Mouse (Mus musculus) intestine, embryonic 16.5 days (tissue): ENCODE measurements around the gene Tap1. TPM values are rescaled to one million over a fixed set of nuclear protein-coding genes. Genes with fewer than 3 reads are reported as not detected.

Experiments
- ATAC-seq: fragments of 200-750 bp; cut with Nextera tagmentation; 2 replicates; pipeline ENCODE4 v1.8.0; 2017; ENCODE audit warnings: moderate TSS enrichment, moderate library complexity
- H3K27ac ChIP-seq: fragments of 300-500 bp; sonication (generic); 2 replicates; pipeline ENCODE4 v1.5.1; 2014; ENCODE audit warnings: mild to moderate bottlenecking, low read length
- H3K27me3 ChIP-seq: fragments of 300-500 bp; sonication (generic); replicated peaks from 2 replicates; pipeline ENCODE4 v1.6.1; 2014; ENCODE audit warnings: low read length, control low read depth, mixed read lengths; ENCODE audit not compliant: control insufficient read depth, insufficient read depth
- H3K36me3 ChIP-seq: fragments of 300-500 bp; sonication (generic); 2 replicates; pipeline ENCODE4 v1.6.1; 2014; ENCODE audit warnings: low read length, control low read depth; ENCODE audit not compliant: control insufficient read depth, insufficient read depth
- H3K4me1 ChIP-seq: fragments of 300-500 bp; sonication (generic); 2 replicates; pipeline ENCODE4 v1.6.1; 2014; ENCODE audit warnings: low read length, control low read depth, mixed read lengths; ENCODE audit not compliant: control insufficient read depth, insufficient read depth
- H3K4me2 ChIP-seq: fragments of 300-500 bp; sonication (generic); 2 replicates; pipeline ENCODE4 v1.6.1; 2014; ENCODE audit warnings: low read depth, low read length, control low read depth
- H3K4me3 ChIP-seq: fragments of 300-500 bp; sonication (generic); 2 replicates; pipeline ENCODE4 v1.5.1; 2014; ENCODE audit warnings: mild to moderate bottlenecking, low read length
- H3K9ac ChIP-seq: fragments of 300-500 bp; sonication (generic); 2 replicates; pipeline ENCODE4 v1.6.1; 2014; ENCODE audit warnings: low read depth, low read length
- H3K9me3 ChIP-seq: fragments of 300-500 bp; sonication (generic); 2 replicates; pipeline ENCODE4 v1.6.1; 2016; ENCODE audit warnings: low read length, control low read depth; ENCODE audit not compliant: control insufficient read depth
- WGBS: fragments of 180-500 bp; shearing (Covaris S2); extraction: QIAGEN DNeasy Blood & Tissue Kit; methylation state at CpG from one replicate; pipeline ENCODE4 v1.1.7; 2014; 5-methylcytosine and 5-hydroxymethylcytosine counted together
- polyA plus RNA-seq: library from polyadenylated mRNA; unstranded; fragments of >200 nt; fragmentation: Nextera tagmentation; extraction: Ambion mirVana; gene quantifications from 2 replicates; pipeline ENCODE4 v1.2.1, GENCODE M21; 2015

Gene Tap1
- polyA plus RNA-seq, 1 experiment from 2014 or later: 8.5 TPM

DNA sequence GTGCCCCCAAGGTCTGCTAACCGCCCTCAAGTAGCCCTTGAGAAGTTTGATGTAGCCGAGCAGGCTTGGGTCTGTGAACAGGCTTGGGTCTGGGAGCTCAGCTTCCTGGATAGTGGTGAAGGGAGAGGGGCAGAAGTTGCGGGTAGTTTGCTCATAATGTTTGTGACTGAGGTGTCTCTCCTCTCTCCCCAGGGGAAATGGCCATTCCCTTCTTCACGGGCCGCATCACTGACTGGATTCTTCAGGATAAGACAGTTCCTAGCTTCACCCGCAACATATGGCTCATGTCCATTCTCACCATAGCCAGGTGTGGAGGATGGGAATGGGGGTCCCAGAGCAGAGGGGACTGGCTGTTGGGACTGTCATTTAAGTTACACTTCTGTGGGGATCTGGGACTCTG is 1.6 kb downstream of the Tap1 start:
- H3K9me3 ChIP-seq: no peaks in the 10 kb centered on the region
- ATAC-seq: no peak
- H3K4me3 ChIP-seq: no peak overlapping the region
- no peaks in the 10 kb centered on the region; the same call in 1 of the 2 replicates for H3K27me3 ChIP-seq
- H3K9ac ChIP-seq: no peak overlapping the region
- no peaks in the 10 kb centered on the region for H3K36me3 ChIP-seq
- WGBS: 79% methylated on average over 6 of the region's 6 CpGs
- H3K27ac ChIP-seq: no peak overlapping the region
- no peak overlapping the region for H3K4me2 ChIP-seq
- peaks cover 13% of the 10 kb centered on the region for H3K4me1 ChIP-seq

DNA sequence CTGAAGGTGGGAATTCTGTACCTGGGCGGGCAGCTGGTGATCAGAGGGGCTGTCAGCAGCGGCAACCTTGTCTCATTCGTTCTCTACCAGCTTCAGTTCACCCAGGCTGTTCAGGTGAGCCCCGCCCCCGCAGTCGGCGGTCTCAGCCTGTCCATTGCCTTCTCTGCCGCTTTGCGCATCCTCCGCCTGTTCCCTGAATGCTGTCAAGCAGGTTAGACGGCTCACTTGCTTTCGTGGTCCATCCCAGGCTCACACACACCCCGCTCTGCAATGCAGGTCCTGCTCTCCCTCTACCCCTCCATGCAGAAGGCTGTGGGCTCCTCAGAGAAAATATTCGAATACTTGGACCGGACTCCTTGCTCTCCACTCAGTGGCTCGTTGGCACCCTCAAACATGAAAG is 5.5 kb downstream of the Tap1 start:
- Histone ChIP-seq H3K27me3 (peaks cover 13% of the 10 kb centered on the region), H3K36me3 (no peaks in the 10 kb centered on the region), H3K4me1 (peaks cover 8% of the 10 kb centered on the region; the same call in 1 of the 2 replicates), H3K9me3 (no peaks in the 10 kb centered on the region), H3K4me3 (no peak overlapping the region), H3K9ac (no peak overlapping the region), H3K4me2 (no peak overlapping the region), H3K27ac (no peak overlapping the region)
- peak; percentile 22; the same call in 1 of the 2 replicates for ATAC-seq
- 21% methylated on average over 16 of the region's 16 CpGs for WGBS

DNA sequence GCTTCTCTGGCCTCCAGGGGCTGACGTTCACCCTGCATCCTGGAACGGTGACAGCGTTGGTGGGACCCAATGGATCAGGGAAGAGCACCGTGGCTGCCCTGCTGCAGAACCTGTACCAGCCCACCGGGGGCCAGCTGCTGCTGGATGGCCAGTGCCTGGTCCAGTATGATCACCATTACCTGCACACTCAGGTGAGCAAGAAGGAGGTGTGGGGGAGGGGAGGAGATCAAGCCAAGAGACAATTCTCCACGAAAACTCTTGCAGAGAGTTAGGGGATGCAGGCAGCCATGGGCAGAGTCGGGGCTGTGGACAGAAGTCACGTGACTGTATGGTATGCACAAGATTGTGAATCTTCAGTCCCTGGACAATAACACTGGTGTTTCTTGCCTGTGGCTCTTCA is 6.1 kb downstream of the Tap1 start:
- Histone ChIP-seq H3K4me2 (no peak overlapping the region), H3K27me3 (peaks cover 15% of the 10 kb centered on the region), H3K9me3 (no peaks in the 10 kb centered on the region), H3K4me3 (no peak overlapping the region), H3K27ac (no peak overlapping the region), H3K9ac (no peak overlapping the region), H3K4me1 (peaks cover 5% of the 10 kb centered on the region; the same call in 1 of the 2 replicates), H3K36me3 (no peaks in the 10 kb centered on the region)
- WGBS: 52% methylated on average over 8 of the region's 8 CpGs
- ATAC-seq: no peak

DNA sequence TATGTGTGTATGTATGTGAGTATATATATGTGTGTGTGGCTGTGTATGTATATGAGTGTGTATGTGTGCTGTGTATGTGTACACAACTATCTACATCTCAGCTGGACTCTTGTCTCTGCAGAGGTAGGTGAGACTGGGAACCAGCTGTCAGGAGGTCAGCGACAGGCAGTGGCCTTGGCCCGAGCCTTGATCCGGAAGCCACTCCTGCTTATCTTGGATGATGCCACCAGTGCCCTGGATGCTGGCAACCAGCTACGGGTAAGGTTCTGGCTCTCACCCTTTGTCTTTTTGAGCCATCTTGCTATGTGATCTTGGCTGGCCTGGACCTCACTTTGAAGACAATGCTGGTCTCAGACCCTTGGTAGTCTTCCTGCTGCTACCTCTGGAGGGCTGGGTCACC is 7.4 kb downstream of the Tap1 start:
- WGBS: 91% methylated on average over 4 of the region's 4 CpGs
- H3K27me3 ChIP-seq: peaks cover 18% of the 10 kb centered on the region
- H3K4me3 ChIP-seq: no peak overlapping the region
- ATAC-seq: no peak
- no peak overlapping the region for H3K4me2 ChIP-seq
- H3K9me3 ChIP-seq: no peaks in the 10 kb centered on the region
- peaks cover 5% of the 10 kb centered on the region; the same call in 1 of the 2 replicates for H3K4me1 ChIP-seq
- H3K36me3 ChIP-seq: no peaks in the 10 kb centered on the region
- no peak overlapping the region for H3K27ac ChIP-seq
- no peak overlapping the region for H3K9ac ChIP-seq

DNA sequence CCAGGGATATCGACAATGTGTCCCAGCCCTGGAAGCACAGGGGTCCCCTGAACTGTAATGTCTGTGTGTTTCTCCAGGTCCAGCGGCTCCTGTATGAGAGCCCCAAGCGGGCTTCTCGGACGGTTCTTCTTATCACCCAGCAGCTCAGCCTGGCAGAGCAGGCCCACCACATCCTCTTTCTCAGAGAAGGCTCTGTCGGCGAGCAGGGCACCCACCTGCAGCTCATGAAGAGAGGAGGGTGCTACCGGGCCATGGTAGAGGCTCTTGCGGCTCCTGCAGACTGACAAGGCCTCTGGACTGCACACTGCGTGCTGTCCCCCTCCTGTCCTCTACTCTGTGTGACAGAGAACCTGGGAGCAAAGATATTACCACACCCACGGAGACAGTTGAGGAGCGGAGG is 9.1 kb downstream of the Tap1 start:
- Histone ChIP-seq H3K4me3 (no peak overlapping the region), H3K36me3 (no peaks in the 10 kb centered on the region), H3K27ac (no peak overlapping the region), H3K9ac (no peak overlapping the region), H3K4me1 (peaks cover 5% of the 10 kb centered on the region; the same call in 1 of the 2 replicates), H3K27me3 (peaks cover 18% of the 10 kb centered on the region), H3K4me2 (no peak overlapping the region), H3K9me3 (peaks cover 3% of the 10 kb centered on the region; the same call in 1 of the 2 replicates)
- ATAC-seq: no peak
- WGBS: 44% methylated on average over 12 of the region's 12 CpGs

DNA sequence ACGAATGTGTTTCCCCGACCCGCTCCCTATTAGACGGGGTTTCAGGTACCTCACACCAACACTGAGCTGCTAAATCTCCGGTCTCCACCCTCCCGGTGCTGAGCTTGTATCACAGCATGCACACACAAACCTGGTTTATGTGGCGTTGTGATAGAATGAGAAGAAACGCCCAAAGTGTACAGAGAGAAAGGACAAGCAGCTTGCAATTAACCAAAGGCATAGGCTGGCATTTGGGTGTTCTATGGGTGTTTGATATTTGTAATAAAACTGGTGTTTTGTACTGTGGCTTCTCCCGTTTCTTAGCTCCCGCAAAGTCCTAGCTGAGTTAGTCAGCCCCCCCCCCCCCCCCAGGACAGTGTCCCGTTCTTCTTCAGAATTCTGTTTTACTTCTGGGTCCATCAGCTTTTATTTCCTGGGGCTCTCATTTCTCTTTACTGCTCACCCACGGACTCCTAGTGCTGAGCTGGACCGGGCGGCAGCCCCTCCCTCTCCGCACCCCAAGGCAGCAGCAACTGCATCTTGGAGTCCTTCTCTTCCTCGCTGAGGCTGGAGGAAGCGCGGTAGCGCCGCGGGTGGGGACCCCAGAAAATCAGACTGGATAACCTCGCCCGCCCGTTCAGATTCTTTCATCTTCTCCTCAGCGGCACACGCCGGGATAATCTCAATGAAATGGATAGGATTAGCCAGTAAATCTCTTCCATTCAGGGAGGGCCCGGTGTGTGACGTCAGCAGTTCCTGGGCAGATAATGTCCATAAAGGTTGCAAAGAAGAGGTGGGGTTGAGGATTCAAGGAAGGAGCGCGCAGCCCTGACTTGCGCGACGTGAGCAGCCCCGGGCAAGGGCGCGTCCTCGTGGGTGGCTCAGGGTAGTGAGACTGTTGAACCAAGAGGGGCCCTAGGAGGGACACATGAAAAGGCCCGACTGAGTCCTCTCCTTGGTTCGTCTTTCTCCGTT is 9.9 kb downstream of the Tap1 start, which contains the start of gene Psmb8:
TSS of gene Psmb8 (plus strand) at position 781 of the 954 bp plus-strand sequence.
- WGBS: 7% methylated on average over 41 of the region's 41 CpGs
- no peak within 1 kb of the TSS for H3K27ac ChIP-seq

DNA sequence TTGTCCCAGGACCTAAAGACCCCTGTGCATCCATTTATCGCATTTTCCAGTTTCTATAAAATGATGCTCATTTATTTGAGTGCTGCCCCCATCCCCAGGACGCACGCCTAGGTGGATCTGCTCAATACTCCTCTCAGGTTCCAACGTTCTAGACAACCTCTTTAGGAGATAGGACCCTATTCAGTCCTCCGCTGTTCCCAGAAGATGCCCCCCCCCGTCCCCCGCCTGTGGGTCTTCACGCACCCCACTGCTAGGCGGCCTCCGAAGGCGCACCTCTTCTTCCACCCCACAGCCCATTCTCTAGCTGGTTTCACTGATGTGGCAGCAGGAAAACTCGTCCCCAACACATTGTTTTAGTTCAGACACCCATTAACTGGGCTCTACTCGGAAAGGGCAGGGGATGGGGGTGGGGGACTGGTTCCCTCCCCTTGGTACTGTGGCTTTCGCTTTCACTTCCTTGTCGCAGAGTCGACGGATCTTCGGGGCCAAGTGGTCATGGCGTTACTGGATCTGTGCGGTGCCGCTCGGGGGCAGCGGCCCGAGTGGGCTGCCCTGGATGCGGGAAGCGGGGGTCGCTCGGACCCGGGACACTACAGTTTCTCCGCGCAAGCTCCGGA is 10.7 kb downstream of the Tap1 start:
- WGBS: 2% methylated on average over 32 of the region's 32 CpGs
- H3K4me3 ChIP-seq: peak overlapping the region; percentile 49
- peaks cover 5% of the 10 kb centered on the region; the same call in 1 of the 2 replicates for H3K4me1 ChIP-seq
- no peaks in the 10 kb centered on the region for H3K36me3 ChIP-seq
- H3K9ac ChIP-seq: peak overlapping the region; percentile 50
- ATAC-seq: peak; percentile 70
- no peak overlapping the region for H3K27ac ChIP-seq
- H3K27me3 ChIP-seq: peaks cover 18% of the 10 kb centered on the region
- peak overlapping the region; percentile 90 for H3K4me2 ChIP-seq
- H3K9me3 ChIP-seq: peaks cover 3% of the 10 kb centered on the region; the same call in 1 of the 2 replicates

More for the DNA sequence above, 9.9 kb downstream of the Tap1 start, which contains the start of gene Psmb8:
- peak within 1 kb of the TSS; percentile 90 for H3K4me2 ChIP-seq
- peaks cover 18% of the 10 kb centered on the region for H3K27me3 ChIP-seq
- peak; percentile 89 for ATAC-seq
- no peaks in the 10 kb centered on the region for H3K36me3 ChIP-seq
- H3K4me3 ChIP-seq: peak within 1 kb of the TSS; percentile 49
- H3K9me3 ChIP-seq: peaks cover 3% of the 10 kb centered on the region; the same call in 1 of the 2 replicates
- peak within 1 kb of the TSS; percentile 50 for H3K9ac ChIP-seq
- H3K4me1 ChIP-seq: peaks cover 5% of the 10 kb centered on the region; the same call in 1 of the 2 replicates

DNA sequence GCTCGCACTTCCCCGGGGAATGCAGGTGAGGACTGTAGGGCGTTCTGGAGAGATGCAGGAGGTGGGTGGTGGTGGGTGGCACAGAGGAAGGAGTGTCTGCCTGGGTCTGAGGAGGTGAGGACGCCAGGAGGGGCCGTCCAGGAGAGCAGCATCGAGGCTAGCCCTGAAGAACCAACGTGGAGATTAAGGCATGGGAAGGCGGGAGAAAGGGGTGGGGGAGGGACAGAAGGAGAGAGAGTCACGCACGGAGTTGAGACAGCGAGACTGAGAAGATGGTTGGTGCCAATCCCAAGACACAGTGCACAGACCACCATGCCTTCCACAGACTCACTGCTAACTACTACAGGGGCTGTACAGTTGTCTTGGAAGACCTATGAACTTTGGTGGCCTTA is 11.2 kb downstream of the Tap1 start:
- peak; percentile 19; the same call in 1 of the 2 replicates for ATAC-seq
- peaks cover 18% of the 10 kb centered on the region for H3K27me3 ChIP-seq
- peak overlapping the region; percentile 90 for H3K4me2 ChIP-seq
- H3K27ac ChIP-seq: no peak overlapping the region
- WGBS: 8% methylated on average over 11 of the region's 11 CpGs
- peak overlapping the region; percentile 50 for H3K9ac ChIP-seq
- peaks cover 5% of the 10 kb centered on the region; the same call in 1 of the 2 replicates for H3K4me1 ChIP-seq
- peak overlapping the region; percentile 49 for H3K4me3 ChIP-seq
- H3K9me3 ChIP-seq: peaks cover 3% of the 10 kb centered on the region; the same call in 1 of the 2 replicates
- H3K36me3 ChIP-seq: no peaks in the 10 kb centered on the region

DNA sequence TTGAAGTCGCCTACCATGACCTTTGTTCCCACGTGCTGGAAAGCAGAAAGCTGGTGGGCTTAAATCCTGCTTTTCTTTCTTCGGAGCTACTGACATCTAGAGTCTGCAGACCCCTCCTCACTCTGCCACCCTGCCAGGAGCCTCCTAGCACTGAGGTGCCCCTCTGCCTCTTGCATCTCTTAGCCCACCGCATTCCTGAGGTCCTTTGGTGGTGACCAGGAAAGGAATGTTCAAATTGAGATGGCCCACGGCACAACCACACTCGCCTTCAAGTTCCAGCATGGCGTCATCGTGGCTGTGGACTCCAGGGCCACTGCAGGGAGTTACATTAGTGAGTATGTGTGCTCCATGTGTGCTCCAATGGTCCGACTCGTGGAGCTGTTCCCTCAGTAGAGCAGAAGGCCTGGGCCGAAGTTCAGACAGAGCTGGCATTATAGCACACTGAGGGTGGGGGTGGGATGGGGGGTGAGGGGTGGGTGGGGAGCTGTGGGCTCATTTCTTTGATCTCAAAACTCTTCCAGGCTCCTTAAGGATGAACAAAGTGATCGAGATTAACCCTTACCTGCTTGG is 11.8 kb downstream of the Tap1 start:
- WGBS: 71% methylated on average over 12 of the region's 12 CpGs
- Histone ChIP-seq H3K9me3 (peaks cover 3% of the 10 kb centered on the region; the same call in 1 of the 2 replicates), H3K4me3 (peak overlapping the region; percentile 49; the same call in 1 of the 2 replicates), H3K27me3 (peaks cover 18% of the 10 kb centered on the region), H3K4me1 (peaks cover 5% of the 10 kb centered on the region; the same call in 1 of the 2 replicates), H3K36me3 (no peaks in the 10 kb centered on the region), H3K9ac (no peak overlapping the region), H3K27ac (no peak overlapping the region), H3K4me2 (no peak overlapping the region)
- no peak for ATAC-seq
